Mouse (Mus musculus) myocyte (in vitro differentiated cells): ENCODE measurements around the gene Snai1.

Experiments
- E2F4 ChIP-seq: IDR thresholded peaks from one replicate; pipeline ENCODE4 v1.6.1; 2011; ENCODE audit warnings: mild to moderate bottlenecking, control low read depth, moderate library complexity; ENCODE audit not compliant: insufficient read depth
- MAX ChIP-seq: IDR thresholded peaks from one replicate; pipeline ENCODE4 v1.6.1; 2011; ENCODE audit warnings: low read depth, mild to moderate bottlenecking, control low read depth
- MYOD1 ChIP-seq, 3 experiments: IDR thresholded peaks; one replicate each; pipeline ENCODE4 v1.6.1; 2011; ENCODE audit warnings: control low read depth in 2 of 3, low read depth in 2 of 3, mild to moderate bottlenecking in 2 of 3, moderate library complexity in 1 of 3; ENCODE audit not compliant: insufficient read length in 2 of 3, control insufficient read depth in 1 of 3
- MYOG ChIP-seq, 3 experiments: IDR thresholded peaks; one replicate each; pipeline ENCODE4 v1.6.1; 2011; ENCODE audit warnings: control low read depth in 2 of 3, low read depth in 2 of 3, mild to moderate bottlenecking in 2 of 3; ENCODE audit not compliant: insufficient read length in 2 of 3, control insufficient read depth in 1 of 3, insufficient read depth in 1 of 3
- POLR2A ChIP-seq: IDR thresholded peaks from one replicate; pipeline ENCODE4 v1.6.1; 2011; ENCODE audit warnings: low read depth, mild to moderate bottlenecking, control low read depth, moderate library complexity; ENCODE audit not compliant: insufficient read length
- POLR2AphosphoS2 ChIP-seq: IDR thresholded peaks from one replicate; pipeline ENCODE4 v1.6.1; 2011; ENCODE audit warnings: low read depth, control low read depth; ENCODE audit not compliant: insufficient read length
- REST ChIP-seq: IDR thresholded peaks from one replicate; pipeline ENCODE4 v1.6.1; 2011; ENCODE audit warnings: mild to moderate bottlenecking, control low read depth, moderate library complexity; ENCODE audit not compliant: insufficient read depth, insufficient read length
- TCF12 ChIP-seq: IDR thresholded peaks from one replicate; pipeline ENCODE4 v1.6.1; 2011; ENCODE audit warnings: mild to moderate bottlenecking, control low read depth; ENCODE audit not compliant: poor library complexity, insufficient read depth, severe bottlenecking
- USF1 ChIP-seq: IDR thresholded peaks from one replicate; pipeline ENCODE4 v1.6.1; 2011; ENCODE audit warnings: low read depth, mild to moderate bottlenecking, control low read depth, moderate library complexity

- no peak for TF ChIP-seq POLR2A
- no peak for TF ChIP-seq TCF12
- TF ChIP-seq MAX = no peak
- no peak for TF ChIP-seq E2F4
- TF ChIP-seq POLR2AphosphoS2 = no peak
- TF ChIP-seq USF1 = no peak
- TF ChIP-seq MYOG (IDR thresholded peaks at IDR 0.05; ENCODE audit: control insufficient read depth in 1 of 3, insufficient read depth in 1 of 3, insufficient read length in 2 of 3, low read depth in 2 of 3) = no peak
- TF ChIP-seq REST = no peak
- no peak for TF ChIP-seq MYOD1 (IDR thresholded peaks at IDR 0.05; ENCODE audit: control insufficient read depth in 1 of 3, insufficient read length in 2 of 3, low read depth in 2 of 3)
Measured at GRCm38 (mm10) chr2:167586976-167587375, 49.0 kb downstream of the Snai1 start.
